In the genomic region with DNA sequence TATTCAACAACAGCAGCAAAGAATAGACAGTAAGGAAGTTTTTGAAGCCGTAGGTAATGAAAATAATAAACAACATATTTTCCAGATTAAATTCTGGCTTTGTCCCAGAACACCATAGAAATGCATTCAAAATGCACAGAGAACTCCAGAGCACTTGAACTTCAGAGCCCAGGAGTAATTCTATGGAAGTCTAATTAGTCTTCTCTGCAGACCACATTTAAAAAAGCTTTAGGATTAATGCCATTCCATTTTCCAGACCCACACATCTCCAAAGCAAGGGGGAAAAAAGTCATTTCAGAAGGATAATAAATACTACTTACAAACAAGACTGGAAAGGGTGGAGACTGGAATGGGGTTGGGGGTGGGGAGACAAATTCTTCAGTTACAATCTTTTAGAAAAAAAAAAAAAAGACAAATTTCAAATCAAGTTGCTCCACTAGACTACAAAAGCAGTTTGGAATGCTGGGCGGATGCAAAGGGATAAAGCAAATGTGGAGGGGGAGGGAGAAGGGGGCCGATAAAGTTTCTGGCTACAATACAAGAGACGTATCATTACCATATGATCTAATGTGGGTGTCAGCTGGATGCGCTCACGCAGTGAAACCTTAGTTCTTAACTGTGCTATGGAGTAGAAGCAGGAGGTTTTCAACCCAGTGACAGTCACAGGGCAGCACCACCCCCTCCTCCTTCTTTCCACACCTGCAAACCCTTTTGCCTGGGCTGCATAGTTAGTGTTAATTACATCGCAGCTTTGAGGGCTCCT, we compare ENCODE assay signal across 8 mouse cellular contexts. TPM values are rescaled to one million over a fixed set of nuclear protein-coding genes. Genes with fewer than 3 reads are reported as not detected.
A peak's percentile ranks its signal among the peaks of the same experiment; 100 is the strongest.
DNase-seq lines count a peak whose midpoint lies in the region; ATAC-seq lines count a peak whose summit lies in the region.

A gene (plus strand): TSS at position 606 of the 763 bp plus-strand sequence.

- H3K9me3 ChIP-seq in embryonic facial prominence, embryonic 10.5 days, result no peaks in the 10 kb centered on the region
- H3K9me3 ChIP-seq in kidney, embryonic 15.5 days (replicated peaks), result no peaks in the 10 kb centered on the region
- H3K9me3 ChIP-seq in liver, embryonic 12.5 days (replicated peaks), result no peaks in the 10 kb centered on the region

- peak in 1 of 2 experiments; percentile 5 for DNase-seq in frontal cortex, adult 2 months (ENCODE audit: extremely low spot score in 1 of 2, low spot score in 1 of 2)
- no peak for DNase-seq in frontal cortex, postnatal 25 days (ENCODE audit: low spot score in 2 of 2)
- peak; percentile 50 for DNase-seq in embryonic facial prominence, embryonic 10.5 days (ENCODE audit: low spot score)
- DNase-seq in heart, adult 9 months (ENCODE audit: low spot score in 2 of 2), result peak; percentile 70 to 74
- peak; percentile 85 for DNase-seq in skeletal muscle tissue, adult 2 months (ENCODE audit: low read depth, low spot score)
- DNase-seq in right cerebral cortex, postnatal 14 days, result no peak

- no peaks in the 10 kb centered on the region for H3K36me3 ChIP-seq in embryonic facial prominence, embryonic 10.5 days (replicated peaks)
- H3K36me3 ChIP-seq in kidney, embryonic 15.5 days, result no peaks in the 10 kb centered on the region
- H3K36me3 ChIP-seq in liver, embryonic 12.5 days, result no peaks in the 10 kb centered on the region

- no peaks in the 10 kb centered on the region for H3K27me3 ChIP-seq in embryonic facial prominence, embryonic 10.5 days (replicated peaks; ENCODE audit: low read depth, poor library complexity, severe bottlenecking)
- H3K27me3 ChIP-seq in kidney, embryonic 15.5 days, result no peaks in the 10 kb centered on the region
- no peaks in the 10 kb centered on the region for H3K27me3 ChIP-seq in liver, embryonic 12.5 days (replicated peaks)

- WGBS in embryonic facial prominence, embryonic 10.5 days, result 9% methylated on average over 7 of the region's 7 CpGs
- 12% methylated on average over 7 of the region's 7 CpGs for WGBS in kidney, embryonic 15.5 days
- WGBS in liver, embryonic 12.5 days (ENCODE audit: insufficient replicate concordance), result 26% methylated on average over 7 of the region's 7 CpGs

- H3K27ac ChIP-seq in embryonic facial prominence, embryonic 10.5 days (replicated peaks), result peak within 1 kb of the TSS; percentile 63
- peak within 1 kb of the TSS; percentile 89 for H3K27ac ChIP-seq in kidney, embryonic 15.5 days
- peak within 1 kb of the TSS; percentile 48; the same call in 1 of the 2 replicates for H3K27ac ChIP-seq in liver, embryonic 12.5 days

- no peak within 1 kb of the TSS for H3K9ac ChIP-seq in kidney, embryonic 15.5 days
- no peak within 1 kb of the TSS; the same call in 1 of the 2 replicates for H3K9ac ChIP-seq in liver, embryonic 12.5 days

- H3K4me2 ChIP-seq in kidney, embryonic 15.5 days, result peak within 1 kb of the TSS; percentile 51
- H3K4me2 ChIP-seq in liver, embryonic 12.5 days, result 0 out of 2 replicates have a peak within 1 kb of the TSS, but pooled peaks have one; percentile 3

- peak within 1 kb of the TSS; percentile 38 for H3K4me3 ChIP-seq in embryonic facial prominence, embryonic 10.5 days
- peak within 1 kb of the TSS; percentile 27 for H3K4me3 ChIP-seq in kidney, embryonic 15.5 days (replicated peaks)
- H3K4me3 ChIP-seq in liver, embryonic 12.5 days, result no peak within 1 kb of the TSS

- peaks cover 32% of the 10 kb centered on the region for H3K4me1 ChIP-seq in embryonic facial prominence, embryonic 10.5 days
- H3K4me1 ChIP-seq in kidney, embryonic 15.5 days, result peaks cover 16% of the 10 kb centered on the region
- H3K4me1 ChIP-seq in liver, embryonic 12.5 days, result no peaks in the 10 kb centered on the region

- peak; percentile 92 for ATAC-seq in kidney, embryonic 15.5 days (replicated peaks; ENCODE audit: low FRiP score)
- ATAC-seq in liver, embryonic 12.5 days, result no peak

RNA-seq across cellular contexts. Expression of the gene that starts here (rescaled TPM):
- polyA plus RNA-seq in frontal cortex, adult 2 months (2012; rRNA removed), result 23.5 and 27.0 TPM in 2 replicates
- polyA plus RNA-seq in embryonic facial prominence, embryonic 10.5 days (2016; fragmentation: Nextera tagmentation; extraction: Ambion mirVana), result 2.7 and 4.9 TPM in 2 replicates
- polyA plus RNA-seq in kidney, embryonic 15.5 days (2015; fragmentation: Nextera tagmentation; extraction: Ambion mirVana), result 205 and 303 TPM in 2 replicates
- 33.5 and 40.6 TPM in 2 replicates for polyA plus RNA-seq in liver, embryonic 12.5 days (2016; fragmentation: Nextera tagmentation; extraction: Ambion mirVana)

Comparison
In these comparisons a context has a peak if more than half of its experiments do, and no peak if none do; other contexts are left out.
1. DNase-seq: peak in embryonic facial prominence, embryonic 10.5 days (single experiment), heart, adult 9 months (2 of 2) and skeletal muscle tissue, adult 2 months (single experiment); none in frontal cortex, postnatal 25 days (0 of 2) and right cerebral cortex, postnatal 14 days (single experiment).
2. Peak in every context shown above with its lines, with median percentiles within 50 percentile points of each other: H3K27ac ChIP-seq.